Mouse (Mus musculus): ENCODE measurements around the gene Gimap9.

The Gimap9 gene

DNA sequence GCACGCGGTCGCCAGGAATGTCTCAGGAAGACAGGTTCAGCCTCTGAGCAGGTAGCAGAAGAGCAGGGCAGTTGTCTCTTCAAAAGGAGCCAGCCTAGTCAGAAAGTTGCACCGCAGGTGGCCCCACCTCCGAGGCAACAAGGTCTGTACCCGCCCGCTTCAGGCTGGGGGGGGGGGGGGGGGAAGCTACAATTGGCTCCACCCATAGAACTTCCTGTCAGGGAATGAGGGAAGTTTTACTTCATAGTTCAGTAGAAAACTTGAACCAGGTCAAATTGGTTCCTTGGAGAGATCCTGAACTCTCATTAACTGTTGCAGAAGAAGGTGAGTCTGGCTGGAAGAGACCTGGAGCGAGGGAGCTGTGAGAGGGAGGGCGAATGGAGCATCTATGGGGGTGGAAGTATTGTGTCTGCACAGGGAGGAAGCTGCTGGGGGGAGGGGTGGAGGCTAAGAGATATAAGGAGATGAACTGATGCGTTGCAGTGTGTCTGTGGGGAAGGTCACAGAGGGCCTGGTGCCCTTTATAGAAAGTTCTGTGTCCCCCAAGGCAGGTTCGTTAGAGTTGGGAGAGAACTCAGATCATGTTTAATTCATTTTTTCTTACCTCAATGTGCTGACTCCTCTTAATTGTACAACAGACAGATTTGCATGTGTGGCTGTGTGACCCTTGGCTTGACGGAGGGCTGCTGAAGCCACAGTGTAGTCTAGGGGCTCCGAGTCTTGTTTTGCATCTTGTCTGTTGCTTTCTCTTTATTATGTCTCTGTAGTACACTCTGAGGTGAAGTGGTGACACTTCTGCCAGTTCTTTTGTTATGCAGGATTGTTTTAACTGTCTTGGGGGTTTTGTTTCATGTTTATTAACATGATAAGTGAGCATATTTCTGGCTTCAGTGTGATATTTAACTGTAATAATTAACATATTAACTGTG lies at the start of gene Gimap9:
TSS of gene Gimap9 (plus strand) at position 199 of the 929 bp plus-strand sequence.
- DNase-seq (ENCODE audit: low read depth, low spot score), result no peak

DNA sequence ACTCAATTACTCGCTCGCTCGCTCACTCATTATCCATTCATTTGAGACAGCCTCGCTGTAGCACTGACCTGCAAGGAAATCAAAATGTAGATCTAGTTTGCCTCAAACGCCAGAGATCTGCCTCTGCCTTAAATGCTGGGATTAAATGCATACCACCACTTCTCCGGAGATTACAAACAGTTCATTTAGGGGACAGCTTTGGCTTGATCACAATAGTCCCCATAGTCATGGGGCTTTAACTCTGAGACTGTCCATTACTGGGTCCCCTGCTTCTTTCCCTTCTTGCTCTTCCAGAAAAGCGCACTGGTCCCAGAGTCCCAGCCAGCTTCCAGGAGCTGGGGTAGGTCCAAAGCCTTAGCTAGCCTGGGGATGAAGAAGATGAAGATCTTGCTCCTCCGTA lies 49.5 kb upstream of the Gimap9 start, which contains the start of gene AI854703:
TSS of gene AI854703 (plus strand) at position 301 of the 400 bp plus-strand sequence.
- no peak for DNase-seq (ENCODE audit: low read depth, low spot score)

GRCm38 (mm10) chr6:48626984-48627383 lies 48.9 kb upstream of the Gimap9 start:
- DNase-seq (ENCODE audit: low read depth, low spot score), result no peak

DNA sequence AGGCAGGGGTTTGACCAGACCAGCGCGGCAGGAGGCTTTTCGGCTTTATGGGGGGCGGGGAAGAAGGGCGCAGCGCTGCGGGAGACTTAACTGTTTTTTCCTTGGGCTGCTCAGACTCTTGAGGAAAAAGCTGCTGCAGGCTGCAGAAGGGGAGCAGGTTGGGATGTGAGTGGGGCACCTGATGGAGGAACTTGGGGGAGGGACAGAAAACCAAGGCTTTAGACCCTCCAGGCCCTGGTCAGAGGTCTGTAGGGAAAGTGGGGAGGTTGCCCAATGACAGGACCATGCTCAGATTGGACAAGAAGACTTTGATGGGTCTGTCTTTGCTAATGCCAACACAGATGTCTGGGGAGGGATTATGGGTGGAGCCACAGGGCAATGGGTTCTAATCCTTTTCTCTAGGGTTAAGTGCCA lies 48.4 kb upstream of the Gimap9 start:
- no peak for DNase-seq (ENCODE audit: low read depth, low spot score)

GRCm38 (mm10) chr6:48628377-48628776 lies 47.6 kb upstream of the Gimap9 start:
- no peak for DNase-seq (ENCODE audit: low read depth, low spot score)

DNA sequence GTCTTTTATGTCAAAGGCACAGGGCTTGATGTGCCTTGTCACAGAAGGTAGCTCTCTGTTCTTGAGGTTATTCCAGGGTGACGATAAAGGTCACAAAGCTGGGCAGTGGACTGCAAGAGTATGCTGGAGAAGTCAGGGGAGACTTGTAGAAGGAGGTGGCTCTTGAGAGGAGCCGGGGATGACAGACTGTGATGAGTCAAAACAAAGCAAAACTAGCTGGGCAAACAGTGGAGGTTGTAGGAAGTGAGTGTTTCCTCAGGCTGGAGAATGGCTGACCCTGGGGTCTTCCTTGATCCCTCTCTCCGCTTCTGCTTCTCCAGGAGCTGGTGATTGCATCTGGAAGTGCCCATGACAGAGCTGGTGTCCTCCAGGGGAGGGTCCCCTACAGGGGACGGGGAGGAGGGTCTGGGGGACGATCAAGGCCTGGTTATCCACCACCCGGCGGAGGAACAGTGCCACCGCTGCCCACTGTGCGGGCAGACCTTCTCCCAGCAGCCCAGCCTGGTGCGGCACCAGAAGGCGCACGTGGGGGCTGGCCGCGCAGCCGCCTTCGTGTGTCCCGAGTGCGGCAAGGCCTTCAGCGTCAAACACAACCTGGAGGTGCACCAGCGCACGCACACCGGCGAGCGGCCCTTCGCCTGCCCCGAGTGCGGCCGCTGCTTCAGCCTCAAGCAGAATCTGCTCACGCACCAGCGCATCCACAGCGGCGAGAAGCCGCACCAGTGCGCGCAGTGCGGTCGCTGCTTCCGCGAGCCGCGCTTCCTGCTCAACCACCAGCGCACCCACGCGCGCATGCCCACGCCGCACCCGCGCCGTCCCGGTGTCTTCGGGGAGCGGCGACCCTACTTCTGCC lies 46.9 kb upstream of the Gimap9 start:
- no peak for DNase-seq (ENCODE audit: low read depth, low spot score)

DNA sequence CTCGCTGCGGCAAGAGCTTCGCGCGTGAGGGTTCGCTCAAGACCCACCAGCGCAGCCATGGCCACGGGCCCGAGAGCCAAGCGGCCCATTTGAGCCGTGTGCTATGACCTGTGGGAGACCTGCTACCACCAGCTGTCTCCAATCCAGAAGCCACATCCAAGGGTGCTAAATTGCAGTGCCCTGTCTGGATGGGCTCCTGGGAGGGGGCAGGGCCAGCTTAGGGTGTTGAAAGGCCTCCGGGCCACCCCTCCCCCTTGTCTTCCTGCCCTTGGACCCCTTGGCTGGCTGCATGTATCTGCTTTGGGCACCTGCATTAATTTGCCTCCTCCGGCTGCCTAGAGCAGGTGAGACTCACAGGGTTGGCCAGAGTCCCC lies 46.3 kb upstream of the Gimap9 start:
- DNase-seq (ENCODE audit: low read depth, low spot score), result no peak

DNA sequence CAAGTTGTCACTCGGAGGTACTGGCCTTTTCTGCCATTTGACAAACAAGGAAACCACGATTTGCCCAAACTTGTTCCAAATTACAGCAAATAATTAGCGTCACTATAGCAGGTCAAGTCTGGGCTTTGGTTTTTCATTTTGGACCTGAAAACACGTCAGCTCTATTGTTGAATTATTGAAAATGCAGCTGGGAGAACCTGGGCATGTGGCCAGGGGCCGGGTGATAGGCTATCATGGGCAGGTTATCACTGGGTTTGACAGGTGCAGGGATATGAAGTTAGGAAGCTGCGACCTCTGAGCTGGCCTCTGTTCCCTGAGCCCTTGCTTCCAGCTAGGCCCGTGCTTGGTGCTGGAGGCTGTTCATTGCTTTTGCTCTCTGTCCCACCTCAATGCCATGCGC lies 45.1 kb upstream of the Gimap9 start:
- no peak for DNase-seq (ENCODE audit: low read depth, low spot score)

DNA sequence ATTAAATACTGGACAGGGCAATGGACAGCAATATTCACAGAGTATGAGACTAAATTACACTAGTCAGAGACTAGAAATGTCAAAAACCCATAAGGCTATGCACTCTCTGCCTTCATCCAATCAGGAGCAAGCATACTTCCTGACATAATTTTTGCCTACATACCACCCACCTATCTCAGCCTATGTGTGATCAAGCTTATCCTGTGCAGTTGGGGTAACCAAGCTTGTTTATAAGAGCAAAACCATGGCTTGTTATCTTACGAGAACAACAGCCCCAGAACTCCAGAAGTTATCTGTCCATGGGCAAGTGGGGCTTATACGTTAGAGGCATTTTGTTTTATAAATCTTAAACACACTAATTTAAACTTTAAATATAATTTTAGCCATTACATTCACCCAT lies 40.8 kb upstream of the Gimap9 start:
- DNase-seq (ENCODE audit: low read depth, low spot score), result no peak

DNA sequence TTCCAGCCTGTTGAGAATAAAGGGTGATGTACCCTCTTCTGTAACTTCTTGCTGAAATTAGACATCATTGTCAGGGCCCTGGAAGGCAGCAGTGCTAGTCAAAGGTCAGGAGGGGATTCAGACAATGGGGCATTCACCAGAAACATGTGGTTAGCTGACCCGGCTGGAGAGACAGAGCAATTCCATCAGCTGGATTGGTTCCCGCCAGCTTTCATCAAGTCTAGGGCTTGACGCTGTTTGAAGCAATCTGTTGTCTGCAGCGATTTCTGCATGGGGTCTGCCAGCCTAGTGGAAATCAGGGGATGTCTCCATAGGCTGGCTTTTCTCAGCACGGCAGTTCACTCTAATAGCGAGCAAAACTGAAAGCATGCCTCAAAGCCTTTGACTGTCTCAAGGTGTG lies 39.4 kb upstream of the Gimap9 start:
- DNase-seq (ENCODE audit: low read depth, low spot score), result no peak

- no peak for DNase-seq (ENCODE audit: low read depth, low spot score)
Measured at GRCm38 (mm10) chr6:48637811-48638500, 38.0 kb upstream of the Gimap9 start.

DNA sequence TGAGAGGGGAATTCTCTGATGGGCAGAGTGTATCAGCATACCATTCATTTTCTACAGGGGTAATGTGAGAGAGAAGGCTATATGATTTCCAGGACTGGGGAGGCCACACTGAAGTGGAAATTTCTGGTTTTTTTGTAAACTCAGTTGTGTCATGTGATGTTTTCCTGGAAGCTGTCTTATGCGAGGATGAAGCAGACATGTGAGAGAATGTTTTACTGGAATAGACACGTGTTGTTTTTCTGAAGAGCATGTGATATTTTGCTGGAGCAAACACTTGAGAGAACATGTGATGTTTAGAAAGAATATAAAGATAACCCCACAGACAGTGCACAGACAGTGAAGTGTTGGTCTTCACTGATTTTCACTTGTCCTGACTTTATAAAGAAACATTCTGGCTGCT lies 37.4 kb upstream of the Gimap9 start:
- no peak for DNase-seq (ENCODE audit: low read depth, low spot score)

DNA sequence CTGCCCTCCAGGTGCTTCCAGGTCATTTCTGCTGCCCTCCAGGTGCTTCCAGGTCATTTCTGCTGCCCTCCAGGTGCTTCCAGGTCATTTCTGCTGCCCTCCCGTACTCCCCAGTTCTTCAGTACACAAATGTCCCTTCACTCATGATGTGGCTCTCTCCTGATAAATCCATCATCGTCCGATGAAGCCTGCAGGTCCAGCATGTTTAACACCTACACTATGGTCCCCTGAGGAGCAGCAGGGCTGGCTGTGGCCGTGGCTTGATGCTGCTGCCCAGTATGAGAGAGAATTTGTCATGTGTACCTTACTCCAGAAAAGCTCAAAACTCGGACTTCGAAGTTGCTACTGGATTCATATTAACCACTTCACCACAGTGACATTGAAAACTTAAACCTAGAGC lies 34.5 kb upstream of the Gimap9 start:
- DNase-seq (ENCODE audit: low read depth, low spot score), result no peak

- peak; percentile 40 for DNase-seq (ENCODE audit: low read depth, low spot score)
Measured at GRCm38 (mm10) chr6:48642764-48643292, 33.1 kb upstream of the Gimap9 start.

GRCm38 (mm10) chr6:48645660-48646308 lies 30.1 kb upstream of the Gimap9 start:
- peak; percentile 37 for DNase-seq (ENCODE audit: low read depth, low spot score)

GRCm38 (mm10) chr6:48646309-48646690 lies 29.6 kb upstream of the Gimap9 start:
- DNase-seq (ENCODE audit: low read depth, low spot score), result no peak

GRCm38 (mm10) chr6:48646995-48647394 lies 28.9 kb upstream of the Gimap9 start, which contains the start of gene Gimap8:
Gene Gimap8, plus strand, starts transcription at chr6:48647234.
- no peak for DNase-seq (ENCODE audit: low read depth, low spot score)

- DNase-seq (ENCODE audit: low read depth, low spot score), result no peak
Measured at GRCm38 (mm10) chr6:48647611-48648010, 28.3 kb upstream of the Gimap9 start.

- no peak for DNase-seq (ENCODE audit: low read depth, low spot score)
Measured at GRCm38 (mm10) chr6:48648779-48649178, 27.1 kb upstream of the Gimap9 start.

GRCm38 (mm10) chr6:48650041-48650440 lies 25.9 kb upstream of the Gimap9 start:
- DNase-seq (ENCODE audit: low read depth, low spot score), result no peak

GRCm38 (mm10) chr6:48658721-48659120 lies 17.2 kb upstream of the Gimap9 start:
- DNase-seq (ENCODE audit: low read depth, low spot score), result no peak
